Mouse (Mus musculus): ENCODE measurements around the gene Hdhd5. TPM values are rescaled to one million over a fixed set of nuclear protein-coding genes. Genes with fewer than 3 reads are reported as not detected.
A peak's percentile ranks its signal among the peaks of the same experiment; 100 is the strongest.

Gene Hdhd5
- polyA plus RNA-seq, 1 experiment from 2014 or later = 16.7 TPM

- H3K27ac ChIP-seq (ENCODE audit: low read length) = no peak overlapping the region
- WGBS = 82% methylated on average over 8 of the region's 8 CpGs
- H3K36me3 ChIP-seq (ENCODE audit: control insufficient read depth, insufficient read depth, low read length) = no peaks in the 10 kb centered on the region
- no peak overlapping the region for H3K9ac ChIP-seq (ENCODE audit: low read length)
- no peaks in the 10 kb centered on the region for H3K9me3 ChIP-seq (ENCODE audit: control insufficient read depth, low read length)
- no peaks in the 10 kb centered on the region for H3K27me3 ChIP-seq (ENCODE audit: control insufficient read depth, insufficient read depth, low read depth, low read length)
- no peaks in the 10 kb centered on the region for H3K4me1 ChIP-seq (replicated peaks; ENCODE audit: control insufficient read depth, insufficient read depth, low read length)
- ATAC-seq (ENCODE audit: low read depth) = no peak
- H3K4me2 ChIP-seq (ENCODE audit: low read depth, low read length) = no peak overlapping the region
- H3K4me3 ChIP-seq (ENCODE audit: low read length) = no peak overlapping the region
These were observed 25.5 kb upstream of the Hdhd5 start for GRCm38 (mm10) chr6:120556641-120557040.

GRCm38 (mm10) chr6:120555983-120556567, 25.0 kb upstream of the Hdhd5 start:
- H3K27ac ChIP-seq (ENCODE audit: low read length) = no peak overlapping the region
- no peaks in the 10 kb centered on the region for H3K36me3 ChIP-seq (ENCODE audit: control insufficient read depth, insufficient read depth, low read length)
- H3K4me1 ChIP-seq (replicated peaks; ENCODE audit: control insufficient read depth, insufficient read depth, low read length) = no peaks in the 10 kb centered on the region
- H3K4me2 ChIP-seq (ENCODE audit: low read depth, low read length) = no peak overlapping the region
- no peak overlapping the region for H3K4me3 ChIP-seq (ENCODE audit: low read length)
- no peak overlapping the region for H3K9ac ChIP-seq (ENCODE audit: low read length)
- 68% methylated on average over 6 of the region's 6 CpGs for WGBS
- ATAC-seq (ENCODE audit: low read depth) = no peak
- no peaks in the 10 kb centered on the region for H3K9me3 ChIP-seq (ENCODE audit: control insufficient read depth, low read length)
- no peaks in the 10 kb centered on the region for H3K27me3 ChIP-seq (ENCODE audit: control insufficient read depth, insufficient read depth, low read depth, low read length)

- no peaks in the 10 kb centered on the region for H3K27me3 ChIP-seq (ENCODE audit: control insufficient read depth, insufficient read depth, low read depth, low read length)
- H3K9ac ChIP-seq (ENCODE audit: low read length) = no peak overlapping the region
- H3K4me1 ChIP-seq (replicated peaks; ENCODE audit: control insufficient read depth, insufficient read depth, low read length) = no peaks in the 10 kb centered on the region
- H3K9me3 ChIP-seq (ENCODE audit: control insufficient read depth, low read length) = no peaks in the 10 kb centered on the region
- H3K4me2 ChIP-seq (ENCODE audit: low read depth, low read length) = no peak overlapping the region
- H3K27ac ChIP-seq (ENCODE audit: low read length) = no peak overlapping the region
- H3K4me3 ChIP-seq (ENCODE audit: low read length) = no peak overlapping the region
- WGBS = 63% methylated on average over 1 of the region's 1 CpGs
- H3K36me3 ChIP-seq (ENCODE audit: control insufficient read depth, insufficient read depth, low read length) = no peaks in the 10 kb centered on the region
- no peak for ATAC-seq (ENCODE audit: low read depth)
These were observed 24.0 kb upstream of the Hdhd5 start for GRCm38 (mm10) chr6:120555152-120555551.

- Histone ChIP-seq H3K9ac (ENCODE audit: low read length) (no peak overlapping the region), H3K4me3 (ENCODE audit: low read length) (no peak overlapping the region), H3K4me1 (replicated peaks; ENCODE audit: control insufficient read depth, insufficient read depth, low read length) (no peaks in the 10 kb centered on the region), H3K27ac (ENCODE audit: low read length) (no peak overlapping the region), H3K4me2 (ENCODE audit: low read depth, low read length) (no peak overlapping the region), H3K36me3 (ENCODE audit: control insufficient read depth, insufficient read depth, low read length) (no peaks in the 10 kb centered on the region), H3K27me3 (ENCODE audit: control insufficient read depth, insufficient read depth, low read depth, low read length) (no peaks in the 10 kb centered on the region), H3K9me3 (ENCODE audit: control insufficient read depth, low read length) (no peaks in the 10 kb centered on the region)
- 21% methylated on average over 2 of the region's 2 CpGs for WGBS
- no peak for ATAC-seq (ENCODE audit: low read depth)
These were observed 19.1 kb upstream of the Hdhd5 start for GRCm38 (mm10) chr6:120550173-120550572.

- 90% methylated on average over 3 of the region's 3 CpGs for WGBS
- no peaks in the 10 kb centered on the region for H3K9me3 ChIP-seq (ENCODE audit: control insufficient read depth, low read length)
These were observed 17.5 kb upstream of the Hdhd5 start for GRCm38 (mm10) chr6:120548581-120548980.

GRCm38 (mm10) chr6:120546973-120547372, 15.9 kb upstream of the Hdhd5 start:
- Histone ChIP-seq H3K27ac (ENCODE audit: low read length) (no peak overlapping the region), H3K9me3 (ENCODE audit: control insufficient read depth, low read length) (no peaks in the 10 kb centered on the region), H3K9ac (ENCODE audit: low read length) (no peak overlapping the region), H3K4me3 (ENCODE audit: low read length) (no peak overlapping the region), H3K4me2 (ENCODE audit: low read depth, low read length) (no peak overlapping the region), H3K4me1 (replicated peaks; ENCODE audit: control insufficient read depth, insufficient read depth, low read length) (no peaks in the 10 kb centered on the region), H3K27me3 (ENCODE audit: control insufficient read depth, insufficient read depth, low read depth, low read length) (no peaks in the 10 kb centered on the region), H3K36me3 (ENCODE audit: control insufficient read depth, insufficient read depth, low read length) (no peaks in the 10 kb centered on the region)
- ATAC-seq (ENCODE audit: low read depth) = peak; percentile 26
- WGBS = 59% methylated on average over 4 of the region's 4 CpGs

More at GRCm38 (mm10) chr6:120548581-120548980, 17.5 kb upstream of the Hdhd5 start:
- H3K27me3 ChIP-seq (ENCODE audit: control insufficient read depth, insufficient read depth, low read depth, low read length) = no peaks in the 10 kb centered on the region
- H3K27ac ChIP-seq (ENCODE audit: low read length) = no peak overlapping the region
- ATAC-seq (ENCODE audit: low read depth) = no peak
- H3K9ac ChIP-seq (ENCODE audit: low read length) = no peak overlapping the region
- H3K4me1 ChIP-seq (replicated peaks; ENCODE audit: control insufficient read depth, insufficient read depth, low read length) = no peaks in the 10 kb centered on the region
- no peaks in the 10 kb centered on the region for H3K36me3 ChIP-seq (ENCODE audit: control insufficient read depth, insufficient read depth, low read length)
- no peak overlapping the region for H3K4me2 ChIP-seq (ENCODE audit: low read depth, low read length)
- H3K4me3 ChIP-seq (ENCODE audit: low read length) = no peak overlapping the region

- 78% methylated on average over 3 of the region's 3 CpGs for WGBS
- ATAC-seq (ENCODE audit: low read depth) = no peak
These were observed 15.2 kb upstream of the Hdhd5 start for GRCm38 (mm10) chr6:120546292-120546691.

GRCm38 (mm10) chr6:120542061-120542460, 10.9 kb upstream of the Hdhd5 start:
- Histone ChIP-seq H3K27ac (ENCODE audit: low read length) (no peak overlapping the region), H3K4me1 (replicated peaks; ENCODE audit: control insufficient read depth, insufficient read depth, low read length) (peaks cover 5% of the 10 kb centered on the region), H3K9ac (ENCODE audit: low read length) (no peak overlapping the region), H3K27me3 (ENCODE audit: control insufficient read depth, insufficient read depth, low read depth, low read length) (no peaks in the 10 kb centered on the region), H3K4me3 (ENCODE audit: low read length) (no peak overlapping the region), H3K36me3 (ENCODE audit: control insufficient read depth, insufficient read depth, low read length) (no peaks in the 10 kb centered on the region), H3K9me3 (ENCODE audit: control insufficient read depth, low read length) (no peaks in the 10 kb centered on the region), H3K4me2 (ENCODE audit: low read depth, low read length) (no peak overlapping the region)
- no peak for ATAC-seq (ENCODE audit: low read depth)
- 4% methylated on average over 1 of the region's 1 CpGs for WGBS

More at GRCm38 (mm10) chr6:120546292-120546691, 15.2 kb upstream of the Hdhd5 start:
- Histone ChIP-seq H3K4me2 (ENCODE audit: low read depth, low read length) (no peak overlapping the region), H3K4me1 (replicated peaks; ENCODE audit: control insufficient read depth, insufficient read depth, low read length) (no peaks in the 10 kb centered on the region), H3K9ac (ENCODE audit: low read length) (no peak overlapping the region), H3K4me3 (ENCODE audit: low read length) (no peak overlapping the region), H3K27me3 (ENCODE audit: control insufficient read depth, insufficient read depth, low read depth, low read length) (no peaks in the 10 kb centered on the region), H3K36me3 (ENCODE audit: control insufficient read depth, insufficient read depth, low read length) (no peaks in the 10 kb centered on the region), H3K9me3 (ENCODE audit: control insufficient read depth, low read length) (no peaks in the 10 kb centered on the region), H3K27ac (ENCODE audit: low read length) (no peak overlapping the region)

GRCm38 (mm10) chr6:120541386-120541785, 10.3 kb upstream of the Hdhd5 start:
- no peak overlapping the region for H3K4me3 ChIP-seq (ENCODE audit: low read length)
- no peaks in the 10 kb centered on the region for H3K9me3 ChIP-seq (ENCODE audit: control insufficient read depth, low read length)
- H3K27ac ChIP-seq (ENCODE audit: low read length) = no peak overlapping the region
- H3K9ac ChIP-seq (ENCODE audit: low read length) = no peak overlapping the region
- H3K36me3 ChIP-seq (ENCODE audit: control insufficient read depth, insufficient read depth, low read length) = no peaks in the 10 kb centered on the region
- no peak for ATAC-seq (ENCODE audit: low read depth)
- peaks cover 5% of the 10 kb centered on the region for H3K4me1 ChIP-seq (replicated peaks; ENCODE audit: control insufficient read depth, insufficient read depth, low read length)
- no peak overlapping the region for H3K4me2 ChIP-seq (ENCODE audit: low read depth, low read length)
- H3K27me3 ChIP-seq (ENCODE audit: control insufficient read depth, insufficient read depth, low read depth, low read length) = no peaks in the 10 kb centered on the region
- 31% methylated on average over 2 of the region's 2 CpGs for whole genome bisulfite sequencing
